Mouse (Mus musculus) liver, postnatal 0 days (tissue): Measurements from ENCODE around the gene Sult3a2. TPM values are rescaled to one million over a fixed set of nuclear protein-coding genes. Genes with fewer than 3 reads are reported as not detected.
"Not testable (repeated sequence)": the region's sequence is repeated elsewhere in the genome, so short reads cannot be mapped to it uniquely, and the experiment has no call there.

ENCODE experiments used
- ATAC-seq: fragments of 200-750 bp; cut with Nextera tagmentation; 2 replicates; pipeline ENCODE4 v1.8.0; 2017; ENCODE audit warnings: mild to moderate bottlenecking, moderate library complexity
- DNase-seq: peaks from one replicate; pipeline ENCODE4 v3.0.0-alpha.2; 2016
- H3K27ac ChIP-seq: fragments of 300-500 bp; sonication (generic); 2 replicates; pipeline ENCODE4 v1.5.1; 2014; ENCODE audit warnings: antibody characterized with exemption, moderate library complexity, mild to moderate bottlenecking, low read depth
- H3K27me3 ChIP-seq: fragments of 300-500 bp; sonication (generic); 2 replicates; pipeline ENCODE4 v1.6.1; 2014; ENCODE audit warnings: low read length, control low read depth, mixed read lengths; ENCODE audit not compliant: insufficient read depth
- H3K36me3 ChIP-seq: fragments of 300-500 bp; sonication (generic); replicated peaks from 2 replicates; pipeline ENCODE4 v1.6.1; 2014; ENCODE audit warnings: mild to moderate bottlenecking, control low read depth, low read length, moderate library complexity, mixed read lengths; ENCODE audit not compliant: insufficient read depth
- H3K4me1 ChIP-seq: fragments of 300-500 bp; sonication (generic); 2 replicates; pipeline ENCODE4 v1.6.1; 2014; ENCODE audit warnings: antibody characterized with exemption, mild to moderate bottlenecking, control low read depth; ENCODE audit not compliant: insufficient read depth
- H3K4me2 ChIP-seq: fragments of 300-500 bp; sonication (generic); 2 replicates; pipeline ENCODE4 v1.6.1; 2014; ENCODE audit warnings: low read depth, mild to moderate bottlenecking, low read length, moderate library complexity, mixed read lengths
- H3K4me3 ChIP-seq: fragments of 300-500 bp; sonication (generic); 2 replicates; pipeline ENCODE4 v1.5.1; 2014; ENCODE audit warnings: low read depth, low read length
- H3K9ac ChIP-seq: fragments of 300-500 bp; sonication (generic); replicated peaks from 2 replicates; pipeline ENCODE4 v1.6.1; 2014; ENCODE audit warnings: mild to moderate bottlenecking, moderate library complexity
- H3K9me3 ChIP-seq: fragments of 300-500 bp; sonication (generic); 2 replicates; pipeline ENCODE4 v1.6.1; 2016; ENCODE audit warnings: mild to moderate bottlenecking, control low read depth, low read length, mixed read lengths
- CTCF ChIP-seq: sonication (generic); IDR thresholded peaks from 2 replicates; pipeline ENCODE4 v1.5.1; 2016; ENCODE audit warnings: antibody characterized with exemption, low read depth
- EP300 ChIP-seq: IDR thresholded peaks from 2 replicates; pipeline ENCODE4 v1.6.1; 2016; ENCODE audit warnings: antibody characterized with exemption, low read depth, mild to moderate bottlenecking
- WGBS: fragments of 180-500 bp; shearing (Covaris S2); extraction: QIAGEN DNeasy Blood & Tissue Kit; methylation state at CpG from one replicate; pipeline ENCODE4 v1.1.7; 2014; ENCODE audit not compliant: insufficient replicate concordance; 5-methylcytosine and 5-hydroxymethylcytosine counted together
- polyA plus RNA-seq: library from polyadenylated mRNA; unstranded; fragments of >200 nt; fragmentation: Nextera tagmentation; extraction: Ambion mirVana; gene quantifications from 2 replicates; pipeline ENCODE4 v1.2.1, GENCODE M21; 2015

The Sult3a2 gene
- polyA plus RNA-seq, 1 experiment from 2014 or later = not detected

GRCm38 (mm10) chr10:33787541-33787940, 1.0 kb upstream of the Sult3a2 start:
- no peak overlapping the region for H3K9ac ChIP-seq
- DNase-seq (no peak), ATAC-seq (no peak)
- no peak overlapping the region for H3K4me2 ChIP-seq
- no peaks in the 10 kb centered on the region for H3K27me3 ChIP-seq
- no peak overlapping the region for H3K27ac ChIP-seq
- TF ChIP-seq EP300 (no peak), CTCF (no peak)
- no peaks in the 10 kb centered on the region for H3K36me3 ChIP-seq
- H3K4me1 ChIP-seq = no peaks in the 10 kb centered on the region
- no peaks in the 10 kb centered on the region for H3K9me3 ChIP-seq
- no peak overlapping the region for H3K4me3 ChIP-seq

GRCm38 (mm10) chr10:33735251-33735650, 51.3 kb downstream of the Sult3a2 start:
- 81% methylated on average over 7 of the region's 7 CpGs for WGBS
- H3K27me3 ChIP-seq, H3K27ac ChIP-seq, H3K9ac ChIP-seq, DNase-seq, H3K4me1 ChIP-seq, H3K4me3 ChIP-seq, H3K4me2 ChIP-seq, ATAC-seq, H3K36me3 ChIP-seq, H3K9me3 ChIP-seq: not testable (repeated sequence)

GRCm38 (mm10) chr10:33733241-33733640, 53.3 kb downstream of the Sult3a2 start:
- H3K9ac ChIP-seq = no peak overlapping the region
- H3K4me2 ChIP-seq = no peak overlapping the region
- ATAC-seq = no peak
- no peak for DNase-seq
- no peak for TF ChIP-seq CTCF
- no peak for TF ChIP-seq EP300
- no peaks in the 10 kb centered on the region for H3K9me3 ChIP-seq
- H3K36me3 ChIP-seq = no peaks in the 10 kb centered on the region
- no peak overlapping the region for H3K27ac ChIP-seq
- no peaks in the 10 kb centered on the region for H3K4me1 ChIP-seq
- H3K27me3 ChIP-seq = no peaks in the 10 kb centered on the region
- no peak overlapping the region for H3K4me3 ChIP-seq

GRCm38 (mm10) chr10:33732409-33733185, 53.9 kb downstream of the Sult3a2 start:
- Histone ChIP-seq H3K27ac (no peak overlapping the region), H3K4me3 (no peak overlapping the region), H3K36me3 (no peaks in the 10 kb centered on the region), H3K9me3 (no peaks in the 10 kb centered on the region), H3K27me3 (no peaks in the 10 kb centered on the region), H3K4me1 (no peaks in the 10 kb centered on the region), H3K9ac (no peak overlapping the region), H3K4me2 (no peak overlapping the region)
- ATAC-seq (no peak), DNase-seq (no peak)
- 72% methylated on average over 4 of the region's 4 CpGs for WGBS
- TF ChIP-seq EP300 (no peak), CTCF (no peak)

GRCm38 (mm10) chr10:33723764-33724163, 62.7 kb downstream of the Sult3a2 start:
- DNase-seq = no peak
- no peaks in the 10 kb centered on the region for H3K4me1 ChIP-seq
- H3K9ac ChIP-seq = no peak overlapping the region
- no peak overlapping the region for H3K4me2 ChIP-seq
- no peaks in the 10 kb centered on the region for H3K9me3 ChIP-seq
- ATAC-seq = no peak
- TF ChIP-seq EP300 = no peak
- TF ChIP-seq CTCF = no peak
- H3K27me3 ChIP-seq = no peaks in the 10 kb centered on the region
- no peak overlapping the region for H3K27ac ChIP-seq
- WGBS = 35% methylated on average over 6 of the region's 6 CpGs
- no peak overlapping the region for H3K4me3 ChIP-seq
- no peaks in the 10 kb centered on the region for H3K36me3 ChIP-seq

GRCm38 (mm10) chr10:33721827-33722438, 64.6 kb downstream of the Sult3a2 start:
- Histone ChIP-seq H3K4me2 (no peak overlapping the region), H3K9ac (no peak overlapping the region), H3K27me3 (no peaks in the 10 kb centered on the region), H3K36me3 (no peaks in the 10 kb centered on the region), H3K9me3 (no peaks in the 10 kb centered on the region), H3K4me3 (no peak overlapping the region), H3K27ac (no peak overlapping the region), H3K4me1 (no peaks in the 10 kb centered on the region)
- no peak for TF ChIP-seq EP300
- no peak for TF ChIP-seq CTCF
- DNase-seq = no peak
- WGBS = 77% methylated on average over 4 of the region's 4 CpGs
- no peak for ATAC-seq

Other genes starting within 250 kb of the Sult3a2 start
- not detected in 2 replicates for gene Clvs2, start 161.9 kb downstream of the Sult3a2 start, polyA plus RNA-seq
- gene Sult3a1, start 71.0 kb upstream of the Sult3a2 start, polyA plus RNA-seq = 0.27 and 0.54 TPM in 2 replicates
- 0.06 and 0.07 TPM in 2 replicates for gene Rsph4a, start 118.4 kb upstream of the Sult3a2 start, polyA plus RNA-seq
- gene Zup1, start 164.6 kb upstream of the Sult3a2 start, polyA plus RNA-seq = 7.0 and 7.1 TPM in 2 replicates
- gene Rwdd1, start 232.9 kb upstream of the Sult3a2 start, polyA plus RNA-seq = 49.4 and 51.3 TPM in 2 replicates